Mouse (Mus musculus) heart, embryonic 11.5 days (tissue): ENCODE data around the gene Adarb1. TPM values are rescaled to one million over a fixed set of nuclear protein-coding genes. Genes with fewer than 3 reads are reported as not detected.

Source experiments
- ATAC-seq: fragments of 200-750 bp; cut with Nextera tagmentation; replicated peaks from 2 replicates; pipeline ENCODE4 v1.8.0; 2017; ENCODE audit warnings: moderate library complexity; ENCODE audit not compliant: insufficient number of reproducible peaks, low FRiP score, low TSS enrichment
- H3K27ac ChIP-seq: fragments of 300-500 bp; sonication (generic); 2 replicates; pipeline ENCODE4 v1.5.1; 2014; ENCODE audit warnings: mild to moderate bottlenecking, low read depth, low read length
- H3K27me3 ChIP-seq: fragments of 300-500 bp; sonication (generic); 2 replicates; pipeline ENCODE4 v1.6.1; 2014; ENCODE audit warnings: mild to moderate bottlenecking, low read length, mixed read lengths; ENCODE audit not compliant: control insufficient read depth, insufficient read depth
- H3K36me3 ChIP-seq: fragments of 300-500 bp; sonication (generic); 2 replicates; pipeline ENCODE4 v1.6.1; 2014; ENCODE audit warnings: mild to moderate bottlenecking, low read length, moderate library complexity, mixed read lengths; ENCODE audit not compliant: control insufficient read depth, insufficient read depth
- H3K4me1 ChIP-seq: fragments of 300-500 bp; sonication (generic); 2 replicates; pipeline ENCODE4 v1.6.1; 2014; ENCODE audit warnings: low read length; ENCODE audit not compliant: control insufficient read depth, insufficient read depth
- H3K4me2 ChIP-seq: fragments of 300-500 bp; sonication (generic); 2 replicates; pipeline ENCODE4 v1.6.1; 2014; ENCODE audit warnings: mild to moderate bottlenecking, moderate library complexity
- H3K4me3 ChIP-seq: fragments of 300-500 bp; sonication (generic); 2 replicates; pipeline ENCODE4 v1.5.1; 2014; ENCODE audit warnings: low read depth, low read length
- H3K9ac ChIP-seq: fragments of 300-500 bp; sonication (generic); 2 replicates; pipeline ENCODE4 v1.6.1; 2014; ENCODE audit warnings: mild to moderate bottlenecking, low read depth, low read length, moderate library complexity
- H3K9me3 ChIP-seq: fragments of 300-500 bp; sonication (generic); replicated peaks from 2 replicates; pipeline ENCODE4 v1.6.1; 2016; ENCODE audit warnings: low read length; ENCODE audit not compliant: control insufficient read depth
- WGBS: fragments of 180-500 bp; shearing (Covaris S2); extraction: QIAGEN DNeasy Blood & Tissue Kit; methylation state at CpG from one replicate; pipeline ENCODE4 v1.1.7; 2014; ENCODE audit not compliant: insufficient replicate concordance; 5-methylcytosine and 5-hydroxymethylcytosine counted together
- polyA plus RNA-seq: library from polyadenylated mRNA; unstranded; fragments of >200 nt; fragmentation: Nextera tagmentation; extraction: Ambion mirVana; gene quantifications from 2 replicates; pipeline ENCODE4 v1.2.1, GENCODE M21; 2014

Gene Adarb1
- polyA plus RNA-seq, 1 experiment from 2014 or later, result 8.8 TPM

GRCm38 (mm10) chr10:77314711-77315266, 103.3 kb downstream of the Adarb1 start:
- no peaks in the 10 kb centered on the region for H3K4me1 ChIP-seq
- 0 out of 2 replicates have a peak, but pooled peaks cover 3% of the 10 kb centered on the region for H3K36me3 ChIP-seq
- no peak overlapping the region for H3K27ac ChIP-seq
- H3K4me2 ChIP-seq, result no peak overlapping the region
- no peak for ATAC-seq
- H3K9me3 ChIP-seq, result no peaks in the 10 kb centered on the region
- no peak overlapping the region for H3K4me3 ChIP-seq
- H3K9ac ChIP-seq, result no peak overlapping the region
- H3K27me3 ChIP-seq, result no peaks in the 10 kb centered on the region
- 86% methylated on average over 9 of the region's 9 CpGs for WGBS

GRCm38 (mm10) chr10:77308978-77309377, 109.1 kb downstream of the Adarb1 start:
- H3K4me3 ChIP-seq, result no peak overlapping the region
- H3K9me3 ChIP-seq, result no peaks in the 10 kb centered on the region
- WGBS, result 86% methylated on average over 10 of the region's 10 CpGs
- H3K9ac ChIP-seq, result no peak overlapping the region
- ATAC-seq, result no peak
- H3K36me3 ChIP-seq, result peaks cover 5% of the 10 kb centered on the region; the same call in 1 of the 2 replicates
- H3K27ac ChIP-seq, result no peak overlapping the region
- H3K4me1 ChIP-seq, result no peaks in the 10 kb centered on the region
- no peak overlapping the region for H3K4me2 ChIP-seq
- no peaks in the 10 kb centered on the region for H3K27me3 ChIP-seq

DNA sequence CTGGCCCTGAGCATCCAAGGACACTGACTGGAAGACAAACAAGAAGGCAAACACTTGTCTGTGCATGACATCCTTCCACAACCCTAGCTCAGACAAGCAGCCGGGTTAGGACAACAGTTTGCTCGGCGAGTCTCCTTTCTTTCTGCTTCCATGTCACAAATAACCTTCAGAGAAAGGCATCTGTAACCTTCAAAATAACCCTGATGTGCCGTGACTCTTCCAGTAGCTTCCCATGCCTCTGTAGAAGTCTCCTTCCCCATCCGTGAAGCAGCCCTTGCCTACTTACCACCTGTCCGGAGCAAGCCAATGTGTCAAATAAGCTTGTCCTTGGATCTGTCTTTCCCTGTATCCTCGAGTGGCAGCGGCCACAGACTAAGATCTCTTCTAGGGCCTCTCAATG, 112.3 kb downstream of the Adarb1 start:
- Histone ChIP-seq H3K9ac (no peak overlapping the region), H3K9me3 (no peaks in the 10 kb centered on the region), H3K4me1 (no peaks in the 10 kb centered on the region), H3K27me3 (no peaks in the 10 kb centered on the region), H3K4me2 (no peak overlapping the region), H3K4me3 (no peak overlapping the region), H3K27ac (no peak overlapping the region), H3K36me3 (peaks cover 2% of the 10 kb centered on the region; the same call in 1 of the 2 replicates)
- no peak for ATAC-seq
- 69% methylated on average over 8 of the region's 8 CpGs for WGBS

GRCm38 (mm10) chr10:77304840-77305533, 113.1 kb downstream of the Adarb1 start:
- H3K27me3 ChIP-seq, result no peaks in the 10 kb centered on the region
- no peaks in the 10 kb centered on the region for H3K9me3 ChIP-seq
- ATAC-seq, result no peak
- no peak overlapping the region for H3K27ac ChIP-seq
- H3K36me3 ChIP-seq, result peaks cover 2% of the 10 kb centered on the region; the same call in 1 of the 2 replicates
- no peak overlapping the region for H3K4me3 ChIP-seq
- 54% methylated on average over 4 of the region's 4 CpGs for WGBS
- no peak overlapping the region for H3K9ac ChIP-seq
- H3K4me1 ChIP-seq, result no peaks in the 10 kb centered on the region
- no peak overlapping the region for H3K4me2 ChIP-seq

- no peak for ATAC-seq
- Histone ChIP-seq H3K4me1 (no peaks in the 10 kb centered on the region), H3K9me3 (no peaks in the 10 kb centered on the region), H3K4me3 (no peak overlapping the region), H3K9ac (no peak overlapping the region), H3K4me2 (no peak overlapping the region), H3K27ac (no peak overlapping the region), H3K36me3 (peaks cover 2% of the 10 kb centered on the region; the same call in 1 of the 2 replicates), H3K27me3 (no peaks in the 10 kb centered on the region)
- 72% methylated on average over 3 of the region's 3 CpGs for WGBS
These were observed 113.7 kb downstream of the Adarb1 start for GRCm38 (mm10) chr10:77304362-77304761.

- Histone ChIP-seq H3K4me2 (no peak overlapping the region), H3K27me3 (no peaks in the 10 kb centered on the region), H3K9ac (no peak overlapping the region), H3K4me3 (no peak overlapping the region), H3K9me3 (no peaks in the 10 kb centered on the region), H3K27ac (no peak overlapping the region), H3K4me1 (no peaks in the 10 kb centered on the region), H3K36me3 (peaks cover 2% of the 10 kb centered on the region; the same call in 1 of the 2 replicates)
- WGBS, result 75% methylated on average over 4 of the region's 4 CpGs
- no peak for ATAC-seq
These were observed 117.2 kb downstream of the Adarb1 start for GRCm38 (mm10) chr10:77300934-77301297.

- ATAC-seq, result no peak
- no peak overlapping the region for H3K4me2 ChIP-seq
- no peaks in the 10 kb centered on the region for H3K9me3 ChIP-seq
- no peak overlapping the region for H3K27ac ChIP-seq
- H3K9ac ChIP-seq, result no peak overlapping the region
- H3K27me3 ChIP-seq, result no peaks in the 10 kb centered on the region
- 74% methylated on average over 8 of the region's 8 CpGs for WGBS
- no peaks in the 10 kb centered on the region for H3K36me3 ChIP-seq
- no peaks in the 10 kb centered on the region for H3K4me1 ChIP-seq
- no peak overlapping the region for H3K4me3 ChIP-seq
These were observed 117.7 kb downstream of the Adarb1 start for GRCm38 (mm10) chr10:77300237-77300933.

GRCm38 (mm10) chr10:77299194-77299593, 118.9 kb downstream of the Adarb1 start:
- H3K36me3 ChIP-seq, result no peaks in the 10 kb centered on the region
- no peaks in the 10 kb centered on the region for H3K9me3 ChIP-seq
- H3K27me3 ChIP-seq, result no peaks in the 10 kb centered on the region
- H3K4me2 ChIP-seq, result no peak overlapping the region
- 62% methylated on average over 2 of the region's 2 CpGs for WGBS
- no peak overlapping the region for H3K27ac ChIP-seq
- no peak overlapping the region for H3K4me3 ChIP-seq
- no peak for ATAC-seq
- no peaks in the 10 kb centered on the region for H3K4me1 ChIP-seq
- H3K9ac ChIP-seq, result no peak overlapping the region
